Mouse (Mus musculus) ES-E14 (cell line): ENCODE results near the gene Izumo4. TPM values are rescaled to one million over a fixed set of nuclear protein-coding genes. Genes with fewer than 3 reads are reported as not detected.

Experiments used
- DNase-seq: peaks from one replicate; pipeline ENCODE4 v3.0.0-alpha.2; 2013; ENCODE audit warnings: low read depth, low spot score
- H3K27ac ChIP-seq: 2 replicates; pipeline ENCODE4 v1.5.1; 2012; ENCODE audit warnings: low read depth, mild to moderate bottlenecking, low read length, moderate library complexity, mixed read lengths; ENCODE audit not compliant: poor library complexity, insufficient read depth, severe bottlenecking
- H3K36me3 ChIP-seq: 2 replicates; pipeline ENCODE4 v1.6.1; 2012; ENCODE audit warnings: mild to moderate bottlenecking, low read length, moderate library complexity, mixed read lengths; ENCODE audit not compliant: control insufficient read depth, poor library complexity, insufficient read depth, severe bottlenecking
- H3K4me1 ChIP-seq, 2 experiments: fragments of 150-350 bp in 1 of 2; sonication (generic) in 1 of 2; 2 replicates each; pipeline ENCODE4 v1.6.1; 2012; ENCODE audit warnings: low read length in 2 of 2, mild to moderate bottlenecking in 1 of 2, mixed read lengths in 1 of 2; ENCODE audit not compliant: control insufficient read depth in 2 of 2, insufficient read depth in 2 of 2, poor library complexity in 1 of 2
- H3K4me3 ChIP-seq, 2 experiments: fragments of 150-350 bp in 1 of 2; sonication (generic) in 1 of 2; 2 replicates each; pipeline ENCODE4 v1.5.1; 2012; ENCODE audit warnings: low read length in 2 of 2, low read depth in 1 of 2, mild to moderate bottlenecking in 1 of 2, mixed read lengths in 1 of 2; ENCODE audit not compliant: insufficient read depth in 1 of 2, poor library complexity in 1 of 2, severe bottlenecking in 1 of 2
- H3K9ac ChIP-seq: 2 replicates; pipeline ENCODE4 v1.6.1; 2012; ENCODE audit warnings: low read depth, mild to moderate bottlenecking, low read length, mixed read lengths; ENCODE audit not compliant: poor library complexity, insufficient read depth, severe bottlenecking
- H3K9me3 ChIP-seq: fragments of 150-350 bp; sonication (generic); 2 replicates; pipeline ENCODE4 v1.6.1; 2012; ENCODE audit warnings: low read depth, mild to moderate bottlenecking, low read length; ENCODE audit not compliant: control insufficient read depth, insufficient read depth
- CHD2 ChIP-seq: IDR thresholded peaks from 2 replicates; pipeline ENCODE4 v1.6.1; 2014; ENCODE audit warnings: mild to moderate bottlenecking, low read depth, low read length, inconsistent platforms
- HCFC1 ChIP-seq: IDR thresholded peaks from 2 replicates; pipeline ENCODE4 v1.6.1; 2012; ENCODE audit warnings: low read length, inconsistent platforms, borderline replicate concordance; ENCODE audit not compliant: insufficient read depth
- MAFK ChIP-seq: IDR thresholded peaks from 2 replicates; pipeline ENCODE4 v1.6.1; 2014; ENCODE audit warnings: mild to moderate bottlenecking, low read depth, low read length, inconsistent platforms; ENCODE audit not compliant: insufficient read depth
- ZC3H11A ChIP-seq: IDR thresholded peaks from 2 replicates; pipeline ENCODE4 v1.6.1; 2012; ENCODE audit warnings: low read depth, mild to moderate bottlenecking, inconsistent platforms, low read length, borderline replicate concordance
- ZNF384 ChIP-seq: IDR thresholded peaks from 2 replicates; pipeline ENCODE4 v1.6.1; 2012; ENCODE audit warnings: low read depth, low read length, inconsistent platforms
- in situ Hi-C, 2 experiments: fragments of 600-800 bp; cut with MboI; formaldehyde crosslinking; loops; one replicate each; pipeline ENCODE4 v1.15.1; 2025; ENCODE audit warnings: low sequenced_read_pairs in 2 of 2, inconsistent platforms in 1 of 2; ENCODE audit not compliant: unreplicated experiment in 2 of 2
- total RNA-seq: library from RNA; depleted of rRNA; stranded (reverse); fragments of 300-350 nt; gene quantifications from 2 replicates; pipeline ENCODE4 v1.2.3, GENCODE M21; 2012

Gene Izumo4
- total RNA-seq, 1 experiment = 8.9 TPM

- in situ Hi-C loops = no loop called here
- peaks cover 36% of the 10 kb centered on the region for H3K36me3 ChIP-seq
- no peak for DNase-seq
- H3K4me1 ChIP-seq = peaks cover 0 to 24% of the 10 kb centered on the region in 2 experiments; a peak in 3 of 4 replicates
- H3K27ac ChIP-seq = no peak overlapping the region
- peak overlapping the region; percentile 73; the same call in 1 of the 2 replicates for H3K9ac ChIP-seq
- no peak for TF ChIP-seq ZNF384
- TF ChIP-seq MAFK = no peak
- no peak for TF ChIP-seq CHD2
- TF ChIP-seq HCFC1 = no peak
- no peak for TF ChIP-seq ZC3H11A
- H3K9me3 ChIP-seq = no peaks in the 10 kb centered on the region
- H3K4me3 ChIP-seq = peak overlapping the region; percentile 31 to 45; a peak in 3 of 4 replicates
Observed at GRCm38 (mm10) chr10:80665016-80665380, 37.0 kb upstream of the Izumo4 start.

- TF ChIP-seq HCFC1 = no peak
- no peaks in the 10 kb centered on the region for H3K9me3 ChIP-seq
- H3K36me3 ChIP-seq = peaks cover 39% of the 10 kb centered on the region
- no peak overlapping the region for H3K9ac ChIP-seq
- H3K4me3 ChIP-seq = no peak overlapping the region
- H3K27ac ChIP-seq = no peak overlapping the region
- in situ Hi-C loops = no loop called here
- DNase-seq = no peak
- peaks cover 0 to 24% of the 10 kb centered on the region in 2 experiments; a peak in 3 of 4 replicates for H3K4me1 ChIP-seq
Observed at GRCm38 (mm10) chr10:80665459-80665858, 36.5 kb upstream of the Izumo4 start.

GRCm38 (mm10) chr10:80665981-80666733 is 35.8 kb upstream of the Izumo4 start:
- H3K9ac ChIP-seq = no peak overlapping the region; the same call in 1 of the 2 replicates

DNA sequence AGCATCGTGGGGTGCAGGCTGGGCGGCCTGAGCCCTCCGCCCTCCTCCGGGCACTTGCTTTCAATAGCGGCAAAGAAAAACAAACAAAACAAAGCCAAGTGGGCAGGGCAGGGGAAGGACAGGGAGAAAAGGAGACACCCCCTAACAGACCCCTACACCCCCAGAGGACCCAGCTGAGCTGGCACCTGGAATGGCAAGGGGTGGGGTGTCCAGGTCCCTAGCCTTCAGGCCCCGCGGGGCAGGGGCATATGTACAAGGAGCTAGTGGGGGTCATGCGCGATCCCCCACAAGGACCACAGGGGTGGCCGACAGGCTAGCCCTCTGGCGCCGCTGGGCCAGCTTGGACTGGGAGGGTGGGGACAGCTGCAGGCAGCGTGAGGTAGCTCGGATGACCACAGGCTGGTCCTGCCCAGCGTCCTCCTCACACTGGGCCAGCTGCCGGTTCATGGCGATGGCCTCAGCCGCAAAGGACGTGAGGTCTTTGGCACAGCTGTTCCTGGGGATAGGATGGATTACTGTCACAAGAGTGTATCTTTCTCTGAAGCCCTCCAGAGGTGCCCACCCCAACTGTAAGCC is 35.1 kb upstream of the Izumo4 start:
- H3K4me3 ChIP-seq = no peak overlapping the region
- H3K27ac ChIP-seq = no peak overlapping the region
- peaks cover 50% of the 10 kb centered on the region for H3K36me3 ChIP-seq
- peaks cover 0 to 24% of the 10 kb centered on the region in 2 experiments; a peak in 3 of 4 replicates for H3K4me1 ChIP-seq
- no peaks in the 10 kb centered on the region for H3K9me3 ChIP-seq
- TF ChIP-seq ZNF384 (no peak), ZC3H11A (no peak), MAFK (no peak), HCFC1 (no peak), CHD2 (no peak)
- no peak for DNase-seq
- in situ Hi-C loops = no loop called here
- H3K9ac ChIP-seq = no peak overlapping the region

More at GRCm38 (mm10) chr10:80665981-80666733, 35.8 kb upstream of the Izumo4 start:
- Histone ChIP-seq H3K4me3 (no peak overlapping the region), H3K27ac (no peak overlapping the region), H3K4me1 (peaks cover 0 to 24% of the 10 kb centered on the region in 2 experiments; a peak in 3 of 4 replicates), H3K36me3 (peaks cover 43% of the 10 kb centered on the region), H3K9me3 (no peaks in the 10 kb centered on the region)
- no peak for TF ChIP-seq ZNF384
- TF ChIP-seq CHD2 = no peak
- TF ChIP-seq HCFC1 = no peak
- in situ Hi-C loops = no loop called here
- DNase-seq = no peak

DNA sequence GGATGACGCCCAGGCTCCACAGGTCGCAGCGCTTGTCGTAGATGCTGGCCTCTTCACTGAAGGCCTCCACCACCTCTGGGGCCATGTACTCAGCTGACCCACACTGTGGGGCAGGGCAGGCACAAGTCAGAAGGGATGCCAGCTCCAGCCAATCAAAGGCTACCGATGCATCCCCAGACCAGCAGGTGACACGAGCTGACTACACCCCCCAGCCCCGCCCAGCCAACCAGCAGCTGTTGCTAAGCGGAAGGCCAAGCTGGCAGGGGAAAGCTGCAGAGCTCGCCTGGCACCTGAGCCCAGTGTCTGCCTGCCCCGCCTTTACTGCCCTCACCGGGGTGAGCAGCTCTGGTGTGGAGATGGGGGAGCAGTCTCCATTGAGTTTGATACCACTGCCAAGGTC is 33.4 kb upstream of the Izumo4 start:
- no peak overlapping the region for H3K9ac ChIP-seq
- H3K27ac ChIP-seq = no peak overlapping the region
- no peak for DNase-seq
- peaks cover 51% of the 10 kb centered on the region for H3K36me3 ChIP-seq
- in situ Hi-C loops = no loop called here
- peaks cover 0 to 18% of the 10 kb centered on the region in 2 experiments; a peak in 3 of 4 replicates for H3K4me1 ChIP-seq
- no peak overlapping the region for H3K4me3 ChIP-seq
- TF ChIP-seq ZC3H11A = no peak
- TF ChIP-seq CHD2 = no peak
- TF ChIP-seq HCFC1 = no peak
- no peak for TF ChIP-seq ZNF384
- no peak for TF ChIP-seq MAFK
- H3K9me3 ChIP-seq = no peaks in the 10 kb centered on the region
